Mouse (Mus musculus) liver, embryonic 11.5 days (tissue): ENCODE data around the gene Spi1. TPM values are rescaled to one million over a fixed set of nuclear protein-coding genes. Genes with fewer than 3 reads are reported as not detected.

ENCODE experiments used
- ATAC-seq: fragments of 200-750 bp; cut with Nextera tagmentation; replicated peaks from 2 replicates; pipeline ENCODE4 v1.8.0; 2017; ENCODE audit warnings: moderate number of reproducible peaks, mild to moderate bottlenecking, moderate TSS enrichment, moderate library complexity; ENCODE audit not compliant: low FRiP score
- DNase-seq: peaks from one replicate; pipeline ENCODE4 v3.0.0-alpha.2; 2017; ENCODE audit warnings: low spot score
- H3K27ac ChIP-seq: fragments of 300-500 bp; sonication (generic); 2 replicates; pipeline ENCODE4 v1.5.1; 2014; ENCODE audit warnings: mild to moderate bottlenecking, low read depth, low read length, control low read depth
- H3K27me3 ChIP-seq: fragments of 300-500 bp; sonication (generic); replicated peaks from 2 replicates; pipeline ENCODE4 v1.6.1; 2014; ENCODE audit warnings: low read length, mixed read lengths; ENCODE audit not compliant: control insufficient read depth, insufficient read depth
- H3K36me3 ChIP-seq: fragments of 300-500 bp; sonication (generic); 2 replicates; pipeline ENCODE4 v1.6.1; 2014; ENCODE audit warnings: mild to moderate bottlenecking, low read length, moderate library complexity, mixed read lengths; ENCODE audit not compliant: control insufficient read depth, insufficient read depth
- H3K4me1 ChIP-seq: fragments of 300-500 bp; sonication (generic); replicated peaks from 2 replicates; pipeline ENCODE4 v1.6.1; 2014; ENCODE audit warnings: low read length, mixed read lengths; ENCODE audit not compliant: control insufficient read depth, insufficient read depth
- H3K4me2 ChIP-seq: fragments of 300-500 bp; sonication (generic); 2 replicates; pipeline ENCODE4 v1.6.1; 2014; ENCODE audit warnings: mild to moderate bottlenecking, control low read depth, moderate library complexity
- H3K4me3 ChIP-seq: fragments of 300-500 bp; sonication (generic); 2 replicates; pipeline ENCODE4 v1.5.1; 2014; ENCODE audit warnings: low read depth, low read length, control low read depth
- H3K9ac ChIP-seq: fragments of 300-500 bp; sonication (generic); 2 replicates; pipeline ENCODE4 v1.6.1; 2014; ENCODE audit warnings: low read depth, low read length, control low read depth
- H3K9me3 ChIP-seq: fragments of 300-500 bp; sonication (generic); 2 replicates; pipeline ENCODE4 v1.6.1; 2016; ENCODE audit warnings: low read length, inconsistent platforms, mixed read lengths; ENCODE audit not compliant: control insufficient read depth
- WGBS: fragments of 180-500 bp; shearing (Covaris S2); extraction: QIAGEN DNeasy Blood & Tissue Kit; methylation state at CpG from one replicate; pipeline ENCODE4 v1.1.7; 2014; 5-methylcytosine and 5-hydroxymethylcytosine counted together
- polyA plus RNA-seq: library from polyadenylated mRNA; unstranded; fragments of >200 nt; fragmentation: Nextera tagmentation; extraction: Ambion mirVana; gene quantifications from 2 replicates; pipeline ENCODE4 v1.2.1, GENCODE M21; 2014

The Spi1 gene
- polyA plus RNA-seq, 1 experiment from 2014 or later: 22.7 TPM

- ATAC-seq (no peak), DNase-seq (no peak)
- H3K9ac ChIP-seq: no peak overlapping the region
- peaks cover 28% of the 10 kb centered on the region for H3K4me1 ChIP-seq
- H3K36me3 ChIP-seq: no peaks in the 10 kb centered on the region
- H3K4me3 ChIP-seq: no peak overlapping the region
- H3K27ac ChIP-seq: no peak overlapping the region
- 71% methylated on average over 10 of the region's 10 CpGs for WGBS
- no peak overlapping the region for H3K4me2 ChIP-seq
- H3K27me3 ChIP-seq: no peaks in the 10 kb centered on the region
- no peaks in the 10 kb centered on the region for H3K9me3 ChIP-seq
These were observed 31.1 kb downstream of the Spi1 start for GRCm38 (mm10) chr2:91113334-91113733.

GRCm38 (mm10) chr2:91113852-91114251 is 31.7 kb downstream of the Spi1 start:
- Histone ChIP-seq H3K9me3 (no peaks in the 10 kb centered on the region), H3K4me1 (peaks cover 25% of the 10 kb centered on the region), H3K27ac (no peak overlapping the region), H3K36me3 (no peaks in the 10 kb centered on the region), H3K27me3 (no peaks in the 10 kb centered on the region), H3K4me2 (no peak overlapping the region), H3K4me3 (no peak overlapping the region), H3K9ac (no peak overlapping the region)
- no peak for DNase-seq
- peak; percentile 50 for ATAC-seq
- 68% methylated on average over 6 of the region's 6 CpGs for WGBS

GRCm38 (mm10) chr2:91114781-91115577 is 32.8 kb downstream of the Spi1 start:
- Histone ChIP-seq H3K36me3 (no peaks in the 10 kb centered on the region), H3K9ac (peak overlapping the region; percentile 35; the same call in 1 of the 2 replicates)

GRCm38 (mm10) chr2:91115578-91115970 is 33.4 kb downstream of the Spi1 start:
- Histone ChIP-seq H3K27me3 (no peaks in the 10 kb centered on the region), H3K9me3 (no peaks in the 10 kb centered on the region), H3K4me3 (peak overlapping the region; percentile 34), H3K9ac (peak overlapping the region; percentile 35; the same call in 1 of the 2 replicates), H3K27ac (no peak overlapping the region), H3K4me2 (peak overlapping the region; percentile 58), H3K36me3 (no peaks in the 10 kb centered on the region), H3K4me1 (peaks cover 25% of the 10 kb centered on the region)
- DNase-seq (no peak), ATAC-seq (no peak)
- 57% methylated on average over 12 of the region's 12 CpGs for WGBS

More at GRCm38 (mm10) chr2:91114781-91115577, 32.8 kb downstream of the Spi1 start:
- Histone ChIP-seq H3K4me2 (peak overlapping the region; percentile 58), H3K4me1 (peaks cover 25% of the 10 kb centered on the region), H3K27ac (no peak overlapping the region), H3K4me3 (peak overlapping the region; percentile 34), H3K27me3 (no peaks in the 10 kb centered on the region), H3K9me3 (no peaks in the 10 kb centered on the region)
- DNase-seq: peak; percentile 92
- peak; percentile 62 for ATAC-seq
- WGBS: 42% methylated on average over 39 of the region's 42 CpGs

- Histone ChIP-seq H3K36me3 (no peaks in the 10 kb centered on the region), H3K9me3 (no peaks in the 10 kb centered on the region), H3K27me3 (no peaks in the 10 kb centered on the region), H3K27ac (no peak overlapping the region), H3K4me2 (no peak overlapping the region), H3K4me3 (no peak overlapping the region), H3K9ac (no peak overlapping the region), H3K4me1 (peaks cover 25% of the 10 kb centered on the region)
- ATAC-seq: no peak
- no peak for DNase-seq
- WGBS: 81% methylated on average over 5 of the region's 5 CpGs
These were observed 34.7 kb downstream of the Spi1 start for GRCm38 (mm10) chr2:91116842-91117241.

- WGBS: 74% methylated on average over 11 of the region's 11 CpGs
- H3K9ac ChIP-seq: no peak within 1 kb of the TSS
- DNase-seq: no peak
These were observed 35.5 kb downstream of the Spi1 start, which contains the start of gene Mybpc3 for GRCm38 (mm10) chr2:91117585-91118275. Gene Mybpc3 (plus strand): TSS chr2:91118144.

GRCm38 (mm10) chr2:91118647-91119046 is 36.5 kb downstream of the Spi1 start:
- no peaks in the 10 kb centered on the region for H3K27me3 ChIP-seq
- no peak overlapping the region for H3K9ac ChIP-seq
- ATAC-seq (no peak), DNase-seq (no peak)
- no peaks in the 10 kb centered on the region for H3K9me3 ChIP-seq
- WGBS: 87% methylated on average over 1 of the region's 1 CpGs
- no peak overlapping the region for H3K27ac ChIP-seq
- no peak overlapping the region for H3K4me3 ChIP-seq
- H3K36me3 ChIP-seq: no peaks in the 10 kb centered on the region
- no peak overlapping the region for H3K4me2 ChIP-seq
- H3K4me1 ChIP-seq: peaks cover 12% of the 10 kb centered on the region

More at GRCm38 (mm10) chr2:91117585-91118275, 35.5 kb downstream of the Spi1 start, which contains the start of gene Mybpc3:
- no peak for ATAC-seq
- H3K9me3 ChIP-seq: no peaks in the 10 kb centered on the region
- peaks cover 19% of the 10 kb centered on the region for H3K4me1 ChIP-seq
- H3K36me3 ChIP-seq: no peaks in the 10 kb centered on the region
- no peak within 1 kb of the TSS for H3K27ac ChIP-seq
- H3K4me2 ChIP-seq: no peak within 1 kb of the TSS
- H3K27me3 ChIP-seq: no peaks in the 10 kb centered on the region
- H3K4me3 ChIP-seq: no peak within 1 kb of the TSS

GRCm38 (mm10) chr2:91119061-91119460 is 36.9 kb downstream of the Spi1 start:
- 91% methylated on average over 19 of the region's 19 CpGs for WGBS
- DNase-seq (no peak), ATAC-seq (no peak)
- no peak overlapping the region for H3K4me3 ChIP-seq
- peaks cover 8% of the 10 kb centered on the region for H3K4me1 ChIP-seq
- no peaks in the 10 kb centered on the region for H3K9me3 ChIP-seq
- no peaks in the 10 kb centered on the region for H3K36me3 ChIP-seq
- no peak overlapping the region for H3K27ac ChIP-seq
- H3K27me3 ChIP-seq: no peaks in the 10 kb centered on the region
- no peak overlapping the region for H3K9ac ChIP-seq
- H3K4me2 ChIP-seq: no peak overlapping the region
